Mouse (Mus musculus): ENCODE data around the gene Timp4.

DNA sequence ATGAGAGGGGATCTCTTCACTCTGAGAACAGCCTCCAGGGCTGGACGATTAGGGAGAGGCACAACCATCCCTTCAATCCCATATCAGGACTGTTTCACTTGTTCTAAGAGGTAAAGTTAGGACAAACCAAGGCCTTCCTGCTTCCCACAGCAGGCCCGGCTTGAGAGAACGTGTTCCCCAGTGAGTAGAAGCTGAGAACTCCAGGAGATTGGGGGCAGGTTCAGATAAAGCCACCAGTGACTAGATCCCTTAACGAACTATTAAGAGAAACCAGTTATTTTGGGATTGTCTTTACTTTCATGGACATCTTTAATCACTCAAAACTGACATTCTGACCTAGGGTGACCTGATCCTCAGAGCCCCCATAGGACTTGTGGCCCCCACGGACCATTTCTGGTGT is 17.6 kb upstream of the Timp4 start:
- TF ChIP-seq CTCF (IDR thresholded peaks at IDR 0.05; ENCODE audit: extremely low read depth, insufficient read depth, low read length), result no peak
- no peak for TF ChIP-seq POLR2A (IDR thresholded peaks at IDR 0.05; ENCODE audit: extremely low read depth, insufficient read depth, low read length)
